In genomic region chr6:84425823-84426222, GRCm38 (mm10) we compare ENCODE assay signal across 10 mouse cellular contexts.
DNase-seq lines count a peak whose midpoint lies in the region; ATAC-seq and TF ChIP-seq lines count a peak whose summit lies in the region.
"Had no signal": no experiment of that assay in that cellular context is flagged by ENCODE, and none has a peak within 500 bp of the region (broad histone marks: within the 10 kb centered on the region; RNA-seq: fewer than 3 reads in every experiment).

No protein-coding gene starts in this region.

- H3K9ac ChIP-seq in liver, adult 2 months (ENCODE audit: low read depth, low read length), result no peak overlapping the region
- no peak overlapping the region for H3K9ac ChIP-seq in intestine, postnatal 0 days (ENCODE audit: low read depth, low read length)
- no peak overlapping the region for H3K9ac ChIP-seq in lung, embryonic 15.5 days
- H3K9ac ChIP-seq: limb, embryonic 12.5 days; stomach, embryonic 15.5 days had no signal

- no peak overlapping the region for H3K4me2 ChIP-seq in intestine, postnatal 0 days (replicated peaks; ENCODE audit: low read depth)
- no peak overlapping the region for H3K4me2 ChIP-seq in lung, embryonic 15.5 days
- H3K4me2 ChIP-seq: limb, embryonic 12.5 days; stomach, embryonic 15.5 days had no signal

- peak; percentile 68 for TF ChIP-seq CTCF in liver, adult 2 months (IDR thresholded peaks at IDR 0.05; ENCODE audit: low read depth, low read length)
- TF ChIP-seq CTCF in intestine, postnatal 0 days (IDR thresholded peaks at IDR 0.05; ENCODE audit: low read depth), result peak; percentile 86

- H3K27ac ChIP-seq in liver, adult 2 months (replicated peaks; ENCODE audit: insufficient read depth, low read depth, low read length), result no peak overlapping the region
- H3K27ac ChIP-seq in intestine, postnatal 0 days (ENCODE audit: low read depth, low read length), result no peak overlapping the region
- H3K27ac ChIP-seq in lung, embryonic 15.5 days, result no peak overlapping the region
- H3K27ac ChIP-seq: limb, embryonic 12.5 days; stomach, embryonic 15.5 days had no signal

- no peaks in the 10 kb centered on the region for H3K36me3 ChIP-seq in liver, adult 2 months (ENCODE audit: control insufficient read depth, insufficient read depth, low read length)
- no peaks in the 10 kb centered on the region for H3K36me3 ChIP-seq in intestine, postnatal 0 days (ENCODE audit: control insufficient read depth, insufficient read depth)
- H3K36me3 ChIP-seq in lung, embryonic 15.5 days, result no peaks in the 10 kb centered on the region
- H3K36me3 ChIP-seq: limb, embryonic 12.5 days; stomach, embryonic 15.5 days had no signal

- H3K4me1 ChIP-seq in liver, adult 2 months (ENCODE audit: control insufficient read depth, insufficient read depth, low read length), result no peaks in the 10 kb centered on the region
- no peaks in the 10 kb centered on the region for H3K4me1 ChIP-seq in intestine, postnatal 0 days (replicated peaks; ENCODE audit: control insufficient read depth, insufficient read depth, low read length)
- no peaks in the 10 kb centered on the region for H3K4me1 ChIP-seq in lung, embryonic 15.5 days
- H3K4me1 ChIP-seq: stomach, embryonic 15.5 days had no signal

- no peaks in the 10 kb centered on the region for H3K9me3 ChIP-seq in intestine, postnatal 0 days (ENCODE audit: control insufficient read depth)
- no peaks in the 10 kb centered on the region for H3K9me3 ChIP-seq in lung, embryonic 15.5 days
- H3K9me3 ChIP-seq: limb, embryonic 12.5 days; stomach, embryonic 15.5 days had no signal

- WGBS in liver, adult 2 months, result 52% methylated on average over 4 of the region's 4 CpGs
- 52% methylated on average over 4 of the region's 4 CpGs for WGBS in intestine, postnatal 0 days
- WGBS in lung, embryonic 15.5 days, result 38% methylated on average over 4 of the region's 4 CpGs

- H3K27me3 ChIP-seq in liver, adult 2 months (ENCODE audit: control insufficient read depth, insufficient read depth, low read length), result no peaks in the 10 kb centered on the region
- no peaks in the 10 kb centered on the region for H3K27me3 ChIP-seq in intestine, postnatal 0 days (replicated peaks; ENCODE audit: control insufficient read depth, insufficient read depth, low read length)
- H3K27me3 ChIP-seq in lung, embryonic 15.5 days, result no peaks in the 10 kb centered on the region; the same call in 1 of the 2 replicates
- H3K27me3 ChIP-seq: stomach, embryonic 15.5 days had no signal

- DNase-seq in liver, adult 2 months (ENCODE audit: extremely low read depth, low read depth, low spot score), result peak; percentile 12
- DNase-seq in liver, result no peak
- DNase-seq in adrenal gland, adult 8-10 months, result peak; percentile 38
- peak; percentile 66 for DNase-seq in embryo, embryonic 10.5 days (ENCODE audit: low spot score)
- DNase-seq in yolk sac, embryonic 10.5 days (ENCODE audit: low spot score), result peak; percentile 11
- no peak for DNase-seq in urinary bladder, adult 2 months (ENCODE audit: low spot score)

- no peak for TF ChIP-seq POLR2A in liver, adult 2 months (IDR thresholded peaks at IDR 0.05; ENCODE audit: extremely low read depth, insufficient read depth, low read length)

- no peak overlapping the region for H3K4me3 ChIP-seq in liver, adult 2 months (ENCODE audit: insufficient read depth, low read depth, low read length)
- no peak overlapping the region for H3K4me3 ChIP-seq in intestine, postnatal 0 days (ENCODE audit: low read depth, low read length)
- no peak overlapping the region for H3K4me3 ChIP-seq in lung, embryonic 15.5 days
- H3K4me3 ChIP-seq: limb, embryonic 12.5 days; stomach, embryonic 15.5 days had no signal

- no peaks in the 10 kb centered on the region for H3K79me2 ChIP-seq in liver, adult 2 months (ENCODE audit: control insufficient read depth, insufficient read depth, low read length)

- ATAC-seq in intestine, postnatal 0 days, result peak; percentile 38; the same call in 1 of the 2 replicates
- peak; percentile 35; the same call in 1 of the 2 replicates for ATAC-seq in lung, embryonic 15.5 days (ENCODE audit: borderline replicate concordance, extremely low read depth, low FRiP score, low TSS enrichment)

Comparison
In these comparisons a context has a peak if more than half of its experiments do, and no peak if none do; other contexts are left out.
1. DNase-seq: peak in liver, adult 2 months (single experiment), adrenal gland, adult 8-10 months (single experiment), embryo, embryonic 10.5 days (single experiment) and yolk sac, embryonic 10.5 days (single experiment); none in liver (single experiment) and urinary bladder, adult 2 months (single experiment).